Mouse (Mus musculus) urinary bladder, adult 2 months (tissue): ENCODE results near the gene Ncapd3. TPM values are rescaled to one million over a fixed set of nuclear protein-coding genes. Genes with fewer than 3 reads are reported as not detected.

Source experiments
- DNase-seq: peaks from one replicate; pipeline ENCODE4 v3.0.0; 2022; ENCODE audit warnings: low spot score
- polyA plus RNA-seq: library from polyadenylated mRNA; depleted of rRNA; stranded (reverse); fragments of >200 nt; gene quantifications from 2 replicates; pipeline ENCODE4 v1.2.3, GENCODE M21; 2012; rRNA removed

Gene Ncapd3
- polyA plus RNA-seq, 1 experiment: 30.1 TPM

GRCm38 (mm10) chr9:27122963-27123362, 93.0 kb downstream of the Ncapd3 start:
- no peak for DNase-seq

- DNase-seq: no peak
These were observed 94.0 kb downstream of the Ncapd3 start for GRCm38 (mm10) chr9:27123947-27124346.

GRCm38 (mm10) chr9:27125450-27125849, 95.5 kb downstream of the Ncapd3 start:
- DNase-seq: no peak

- DNase-seq: no peak
These were observed 96.6 kb downstream of the Ncapd3 start for GRCm38 (mm10) chr9:27126543-27126942.

- DNase-seq: no peak
These were observed 98.7 kb downstream of the Ncapd3 start for GRCm38 (mm10) chr9:27128629-27129028.

- DNase-seq: no peak
These were observed 104.4 kb downstream of the Ncapd3 start for GRCm38 (mm10) chr9:27134410-27134809.

- DNase-seq: no peak
These were observed 105.4 kb downstream of the Ncapd3 start for GRCm38 (mm10) chr9:27135372-27135771.

GRCm38 (mm10) chr9:27136651-27137050, 106.7 kb downstream of the Ncapd3 start:
- no peak for DNase-seq

- DNase-seq: no peak
These were observed 110.6 kb downstream of the Ncapd3 start for GRCm38 (mm10) chr9:27140432-27141065.

GRCm38 (mm10) chr9:27144271-27144840, 114.4 kb downstream of the Ncapd3 start:
- DNase-seq: no peak

Other genes with a start within 250 kb of the Ncapd3 start
- gene Glb1l2, start 223.7 kb upstream of the Ncapd3 start, polyA plus RNA-seq: 33.1 and 48.0 TPM in 2 replicates
- gene Glb1l3, start 169.3 kb upstream of the Ncapd3 start, polyA plus RNA-seq: 0.17 and 0.41 TPM in 2 replicates
- 0.13 and 0.21 TPM in 2 replicates for gene Gm1110, start 107.1 kb upstream of the Ncapd3 start, polyA plus RNA-seq
- gene Acad8, start 30.6 kb upstream of the Ncapd3 start, polyA plus RNA-seq: 37.3 and 49.8 TPM in 2 replicates
- gene Thyn1, start 30.5 kb upstream of the Ncapd3 start, polyA plus RNA-seq: 40.8 and 50.3 TPM in 2 replicates
- 35.0 and 38.6 TPM in 2 replicates for gene Vps26b, start 110 bp upstream of the Ncapd3 start, polyA plus RNA-seq
- gene Jam3, start 125.2 kb downstream of the Ncapd3 start, polyA plus RNA-seq: 60.4 and 62.0 TPM in 2 replicates